Mouse (Mus musculus): ENCODE measurements around the gene Gstt1.

Gstt1 gene

GRCm38 (mm10) chr10:75763682-75764518 lies 34.5 kb downstream of the Gstt1 start, which contains the start of gene Cabin1:
Gene Cabin1, minus strand, starts transcription at chr10:75764341.
- peak; percentile 98 for DNase-seq

GRCm38 (mm10) chr10:75762413-75762812 lies 36.0 kb downstream of the Gstt1 start:
- DNase-seq, result no peak

GRCm38 (mm10) chr10:75760311-75760710 lies 38.1 kb downstream of the Gstt1 start:
- DNase-seq, result no peak

DNA sequence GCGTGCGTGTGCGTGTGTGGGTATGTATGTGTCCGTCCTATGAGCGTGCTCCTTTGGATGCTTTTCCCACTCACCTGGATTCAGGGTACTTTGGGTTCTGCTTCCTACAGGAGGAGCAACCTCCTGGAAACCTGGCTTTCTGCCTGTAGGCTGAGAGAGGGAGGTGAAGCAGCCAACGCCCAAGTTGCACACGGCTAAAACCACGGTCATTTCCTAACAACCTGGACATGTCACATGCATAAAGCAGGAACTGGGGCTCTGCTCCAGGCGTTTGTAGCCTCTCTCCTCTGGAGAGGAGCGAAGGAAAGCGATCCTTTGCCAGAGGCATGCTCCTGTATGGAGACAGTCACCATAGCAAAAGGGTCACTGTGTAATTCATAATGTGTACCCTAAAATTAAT lies 41.7 kb downstream of the Gstt1 start:
- no peak for DNase-seq

DNA sequence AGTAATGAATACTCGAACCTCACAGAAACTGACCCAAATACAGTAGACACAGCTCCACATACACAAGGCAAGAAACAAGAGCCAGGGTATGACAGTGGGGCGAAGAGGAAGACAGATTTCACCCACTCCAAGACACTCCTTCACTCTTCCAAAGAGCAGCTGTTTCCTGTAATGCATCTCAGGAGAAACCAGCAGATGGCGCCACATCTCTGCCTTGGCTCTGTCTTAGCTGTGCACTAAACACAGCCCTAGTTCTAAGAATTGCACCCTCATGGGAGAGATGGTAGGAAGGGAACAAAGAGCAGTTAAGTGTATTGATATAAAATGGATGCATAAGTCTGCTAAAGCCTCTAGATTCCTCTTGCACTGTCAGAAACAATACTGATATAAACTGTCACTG lies 54.4 kb downstream of the Gstt1 start:
- peak; percentile 82 for DNase-seq

DNA sequence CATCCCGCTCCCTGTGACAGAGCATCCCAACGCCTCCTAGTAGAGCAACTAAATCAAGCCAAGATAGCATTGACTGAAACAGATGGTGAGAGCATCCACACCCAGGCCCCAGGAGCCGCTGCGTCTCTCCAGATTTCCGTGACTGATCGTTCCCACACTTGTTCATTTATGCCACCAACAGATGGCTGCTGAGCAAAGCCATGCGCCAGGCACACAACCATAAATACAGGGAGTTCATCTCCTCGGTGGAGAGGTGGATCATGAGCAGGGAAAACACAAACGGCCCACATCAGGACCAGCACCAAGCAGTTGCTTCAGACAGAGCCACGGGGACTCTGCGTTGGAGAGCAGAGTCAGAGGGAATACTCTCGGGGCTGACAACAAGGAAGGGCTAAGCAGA lies 55.0 kb downstream of the Gstt1 start:
- DNase-seq, result peak; percentile 88

- no peak for DNase-seq
These were observed 57.5 kb downstream of the Gstt1 start for GRCm38 (mm10) chr10:75740866-75741265.

Data from layer of hippocampus, adult 9-11 months (tissue).